Mouse (Mus musculus) liver, embryonic 15.5 days (tissue): ENCODE results near the gene Apba2. TPM values are rescaled to one million over a fixed set of nuclear protein-coding genes. Genes with fewer than 3 reads are reported as not detected.

Experiments
- ATAC-seq: fragments of 200-750 bp; cut with Nextera tagmentation; 2 replicates; pipeline ENCODE4 v1.8.0; 2017; ENCODE audit warnings: moderate number of reproducible peaks, mild to moderate bottlenecking, moderate library complexity; ENCODE audit not compliant: insufficient read depth
- H3K27ac ChIP-seq: fragments of 300-500 bp; sonication (generic); replicated peaks from 2 replicates; pipeline ENCODE4 v1.5.1; 2015; ENCODE audit warnings: mild to moderate bottlenecking, inconsistent platforms
- H3K27me3 ChIP-seq: fragments of 300-500 bp; sonication (generic); 2 replicates; pipeline ENCODE4 v1.6.1; 2015; ENCODE audit warnings: mild to moderate bottlenecking, inconsistent platforms
- H3K36me3 ChIP-seq: fragments of 300-500 bp; sonication (generic); replicated peaks from 2 replicates; pipeline ENCODE4 v1.6.1; 2015; ENCODE audit warnings: moderate library complexity, mild to moderate bottlenecking, inconsistent platforms
- H3K4me1 ChIP-seq: fragments of 300-500 bp; sonication (generic); replicated peaks from 2 replicates; pipeline ENCODE4 v1.6.1; 2015; ENCODE audit warnings: inconsistent platforms
- H3K4me2 ChIP-seq: fragments of 300-500 bp; sonication (generic); 2 replicates; pipeline ENCODE4 v1.6.1; 2015; ENCODE audit warnings: moderate library complexity, mild to moderate bottlenecking, inconsistent platforms
- H3K4me3 ChIP-seq: fragments of 300-500 bp; sonication (generic); replicated peaks from 2 replicates; pipeline ENCODE4 v1.5.1; 2015; ENCODE audit warnings: mild to moderate bottlenecking, inconsistent platforms
- H3K9ac ChIP-seq: fragments of 300-500 bp; sonication (generic); 2 replicates; pipeline ENCODE4 v1.6.1; 2015; ENCODE audit warnings: moderate library complexity, mild to moderate bottlenecking, inconsistent platforms
- H3K9me3 ChIP-seq: fragments of 300-500 bp; sonication (generic); replicated peaks from 2 replicates; pipeline ENCODE4 v1.6.1; 2016; ENCODE audit warnings: inconsistent platforms
- WGBS: fragments of 180-500 bp; shearing (Covaris S2); methylation state at CpG from one replicate; pipeline ENCODE4 v1.1.7; 2015; ENCODE audit warnings: mixed read lengths; ENCODE audit not compliant: insufficient replicate concordance; 5-methylcytosine and 5-hydroxymethylcytosine counted together
- polyA plus RNA-seq: library from polyadenylated mRNA; unstranded; fragments of >200 nt; fragmentation: Nextera tagmentation; extraction: Ambion mirVana; gene quantifications from 2 replicates; pipeline ENCODE4 v1.2.1, GENCODE M21; 2015

Apba2 gene
- polyA plus RNA-seq, 1 experiment from 2014 or later = 0.16 TPM

GRCm38 (mm10) chr7:64776708-64777489 is 275.4 kb downstream of the Apba2 start:
- no peak for ATAC-seq

GRCm38 (mm10) chr7:64779501-64779900 is 278.0 kb downstream of the Apba2 start:
- no peak for ATAC-seq
- Histone ChIP-seq H3K9me3 (no peaks in the 10 kb centered on the region), H3K27ac (no peak overlapping the region), H3K4me1 (no peaks in the 10 kb centered on the region), H3K9ac (no peak overlapping the region), H3K4me3 (no peak overlapping the region), H3K4me2 (no peak overlapping the region), H3K27me3 (no peaks in the 10 kb centered on the region), H3K36me3 (no peaks in the 10 kb centered on the region)
- 42% methylated on average over 4 of the region's 4 CpGs for WGBS

More at GRCm38 (mm10) chr7:64776708-64777489, 275.4 kb downstream of the Apba2 start:
- Histone ChIP-seq H3K4me2 (no peak overlapping the region), H3K9ac (no peak overlapping the region), H3K9me3 (no peaks in the 10 kb centered on the region), H3K27ac (no peak overlapping the region), H3K27me3 (no peaks in the 10 kb centered on the region), H3K4me3 (no peak overlapping the region), H3K36me3 (no peaks in the 10 kb centered on the region), H3K4me1 (no peaks in the 10 kb centered on the region)
- WGBS = 61% methylated on average over 13 of the region's 13 CpGs

GRCm38 (mm10) chr7:64785040-64785439 is 283.5 kb downstream of the Apba2 start:
- Histone ChIP-seq H3K4me1 (no peaks in the 10 kb centered on the region), H3K9me3 (no peaks in the 10 kb centered on the region), H3K4me2 (no peak overlapping the region), H3K27me3 (no peaks in the 10 kb centered on the region), H3K27ac (no peak overlapping the region), H3K9ac (no peak overlapping the region), H3K4me3 (no peak overlapping the region), H3K36me3 (no peaks in the 10 kb centered on the region)
- WGBS = 49% methylated on average over 3 of the region's 3 CpGs
- no peak for ATAC-seq

- 74% methylated on average over 9 of the region's 9 CpGs for WGBS
- no peak for ATAC-seq
- H3K27ac ChIP-seq = no peak overlapping the region
Measured at GRCm38 (mm10) chr7:64791145-64791544, 289.6 kb downstream of the Apba2 start.

GRCm38 (mm10) chr7:64792031-64792430 is 290.5 kb downstream of the Apba2 start:
- H3K9ac ChIP-seq = no peak overlapping the region
- 43% methylated on average over 8 of the region's 8 CpGs for WGBS
- H3K4me1 ChIP-seq = no peaks in the 10 kb centered on the region
- H3K4me2 ChIP-seq = no peak overlapping the region
- H3K4me3 ChIP-seq = no peak overlapping the region
- H3K27ac ChIP-seq = no peak overlapping the region
- H3K36me3 ChIP-seq = no peaks in the 10 kb centered on the region
- no peaks in the 10 kb centered on the region for H3K27me3 ChIP-seq
- ATAC-seq = no peak
- no peaks in the 10 kb centered on the region for H3K9me3 ChIP-seq

More at GRCm38 (mm10) chr7:64791145-64791544, 289.6 kb downstream of the Apba2 start:
- H3K9ac ChIP-seq = no peak overlapping the region
- H3K4me1 ChIP-seq = no peaks in the 10 kb centered on the region
- H3K9me3 ChIP-seq = no peaks in the 10 kb centered on the region
- no peaks in the 10 kb centered on the region for H3K36me3 ChIP-seq
- no peak overlapping the region for H3K4me3 ChIP-seq
- no peak overlapping the region for H3K4me2 ChIP-seq
- no peaks in the 10 kb centered on the region for H3K27me3 ChIP-seq

- H3K4me3 ChIP-seq = no peak overlapping the region
- WGBS = 61% methylated on average over 6 of the region's 6 CpGs
Measured at GRCm38 (mm10) chr7:64795554-64795953, 294.0 kb downstream of the Apba2 start.

More at GRCm38 (mm10) chr7:64795554-64795953, 294.0 kb downstream of the Apba2 start:
- ATAC-seq = no peak
- H3K9me3 ChIP-seq = no peaks in the 10 kb centered on the region
- H3K4me1 ChIP-seq = no peaks in the 10 kb centered on the region
- no peaks in the 10 kb centered on the region for H3K36me3 ChIP-seq
- no peak overlapping the region for H3K27ac ChIP-seq
- no peak overlapping the region for H3K4me2 ChIP-seq
- H3K27me3 ChIP-seq = no peaks in the 10 kb centered on the region
- no peak overlapping the region for H3K9ac ChIP-seq

Other genes with a start within 250 kb of the Apba2 start
- gene Mtmr10, start 214.1 kb upstream of the Apba2 start, polyA plus RNA-seq = 3.0 and 3.7 TPM in 2 replicates
- 1.2 and 1.5 TPM in 2 replicates for gene Fan1, start 127.6 kb upstream of the Apba2 start, polyA plus RNA-seq
- 17.9 and 21.1 TPM in 2 replicates for gene Mphosph10, start 109.4 kb upstream of the Apba2 start, polyA plus RNA-seq
- gene Mcee, start 109.1 kb upstream of the Apba2 start, polyA plus RNA-seq = 38.2 and 45.5 TPM in 2 replicates